Comparison of ENCODE assay signal across 13 mouse cellular contexts in genomic region chr17:66024211-66024610, GRCm38 (mm10).
"Had no signal": no experiment of that assay in that cellular context is flagged by ENCODE, and none has a peak within 500 bp of the region (broad histone marks: within the 10 kb centered on the region; RNA-seq: fewer than 3 reads in every experiment).

No protein-coding gene starts in this region.

- H3K27me3 ChIP-seq: liver, embryonic 13.5 days; midbrain, embryonic 12.5 days; midbrain, embryonic 15.5 days; stomach, embryonic 15.5 days had no signal

- H3K27ac ChIP-seq: liver, embryonic 13.5 days; macrophage; midbrain, embryonic 12.5 days; midbrain, embryonic 15.5 days; stomach, embryonic 15.5 days had no signal

- H3K9me3 ChIP-seq: liver, embryonic 13.5 days; midbrain, embryonic 12.5 days; midbrain, embryonic 15.5 days; stomach, embryonic 15.5 days had no signal

- H3K4me3 ChIP-seq: liver, embryonic 13.5 days; midbrain, embryonic 12.5 days; midbrain, embryonic 15.5 days; stomach, embryonic 15.5 days had no signal

- H3K4me1 ChIP-seq: liver, embryonic 13.5 days; midbrain, embryonic 12.5 days; midbrain, embryonic 15.5 days; stomach, embryonic 15.5 days had no signal

- H3K4me2 ChIP-seq: liver, embryonic 13.5 days; midbrain, embryonic 12.5 days; midbrain, embryonic 15.5 days; stomach, embryonic 15.5 days had no signal

- DNase-seq: kidney, adult 18-20 months; kidney, adult 9 months; kidney, postnatal 14 days; kidney, postnatal 4 days; liver, embryonic 13.5 days; lung, adult 2 months; right cerebral cortex, postnatal 25 days; spleen, adult 18-20 months; thymus, postnatal 25 days had no signal

- H3K9ac ChIP-seq: liver, embryonic 13.5 days; midbrain, embryonic 12.5 days; midbrain, embryonic 15.5 days; stomach, embryonic 15.5 days had no signal

- ATAC-seq: midbrain, embryonic 15.5 days had no signal
